Mouse (Mus musculus) heart, postnatal 0 days (tissue): ENCODE results near the gene Arhgap23.

Experiments used
- CTCF ChIP-seq: IDR thresholded peaks from 2 replicates; pipeline ENCODE4 v1.5.1; 2016; ENCODE audit warnings: antibody characterized with exemption, control low read depth, low read depth
- EP300 ChIP-seq: IDR thresholded peaks from 2 replicates; pipeline ENCODE4 v1.6.1; 2016; ENCODE audit warnings: antibody characterized with exemption, low read depth

DNA sequence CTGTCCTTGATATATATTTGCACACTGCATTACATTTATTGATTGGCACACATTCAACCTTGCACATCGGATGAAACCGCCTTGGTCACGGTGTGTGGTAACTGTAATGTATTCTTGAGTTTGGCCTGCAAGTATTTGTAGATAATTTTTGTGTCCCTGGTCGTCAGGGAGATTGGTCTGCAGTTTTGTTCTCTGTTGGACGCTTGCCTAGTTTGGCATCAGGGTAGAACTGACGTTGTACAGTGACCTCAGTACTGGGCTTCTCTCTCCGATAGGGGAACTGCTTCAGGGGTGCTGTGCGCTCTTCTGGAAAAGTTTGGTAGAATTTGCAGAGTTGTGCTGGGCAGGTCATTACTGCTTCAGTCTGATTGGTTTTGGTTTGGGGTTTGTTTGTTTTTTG, 64.5 kb downstream of the Arhgap23 start:
- TF ChIP-seq CTCF (no peak), EP300 (no peak)
